Mouse (Mus musculus) embryonic facial prominence, embryonic 15.5 days (tissue): Measurements from ENCODE around the gene Iqcn. TPM values are rescaled to one million over a fixed set of nuclear protein-coding genes. Genes with fewer than 3 reads are reported as not detected.
A peak's percentile ranks its signal among the peaks of the same experiment; 100 is the strongest.

ENCODE experiments used
- ATAC-seq: fragments of 200-750 bp; cut with Nextera tagmentation; 2 replicates; pipeline ENCODE4 v1.8.0; 2017; ENCODE audit warnings: low read depth, moderate TSS enrichment; ENCODE audit not compliant: insufficient number of reproducible peaks, low FRiP score, low TSS enrichment
- H3K27ac ChIP-seq: fragments of 300-500 bp; sonication (generic); replicated peaks from 2 replicates; pipeline ENCODE4 v1.5.1; 2015; ENCODE audit warnings: mild to moderate bottlenecking, inconsistent platforms
- H3K27me3 ChIP-seq: fragments of 300-500 bp; sonication (generic); 2 replicates; pipeline ENCODE4 v1.6.1; 2015; ENCODE audit warnings: inconsistent platforms
- H3K36me3 ChIP-seq: fragments of 300-500 bp; sonication (generic); 2 replicates; pipeline ENCODE4 v1.6.1; 2015; ENCODE audit warnings: mild to moderate bottlenecking, inconsistent platforms
- H3K4me1 ChIP-seq: fragments of 300-500 bp; sonication (generic); 2 replicates; pipeline ENCODE4 v1.6.1; 2015; ENCODE audit warnings: inconsistent platforms
- H3K4me2 ChIP-seq: fragments of 300-500 bp; sonication (generic); replicated peaks from 2 replicates; pipeline ENCODE4 v1.6.1; 2015; ENCODE audit warnings: mild to moderate bottlenecking, inconsistent platforms
- H3K4me3 ChIP-seq: fragments of 300-500 bp; sonication (generic); replicated peaks from 2 replicates; pipeline ENCODE4 v1.5.1; 2015; ENCODE audit warnings: mild to moderate bottlenecking, inconsistent platforms
- H3K9ac ChIP-seq: fragments of 300-500 bp; sonication (generic); 2 replicates; pipeline ENCODE4 v1.6.1; 2015; ENCODE audit warnings: inconsistent platforms
- H3K9me3 ChIP-seq: fragments of 300-500 bp; sonication (generic); replicated peaks from 2 replicates; pipeline ENCODE4 v1.6.1; 2016; ENCODE audit warnings: inconsistent platforms
- WGBS: fragments of 180-500 bp; shearing (Covaris S2); methylation state at CpG from one replicate; pipeline ENCODE4 v1.1.7; 2015; 5-methylcytosine and 5-hydroxymethylcytosine counted together
- polyA plus RNA-seq: library from polyadenylated mRNA; unstranded; fragments of >200 nt; fragmentation: Nextera tagmentation; extraction: Ambion mirVana; gene quantifications from 2 replicates; pipeline ENCODE4 v1.2.1, GENCODE M21; 2015

The Iqcn gene
- polyA plus RNA-seq, 1 experiment from 2014 or later = 0.03 TPM

- Histone ChIP-seq H3K9ac (no peak overlapping the region), H3K27ac (no peak overlapping the region; the same call in 1 of the 2 replicates), H3K4me1 (peaks cover 30% of the 10 kb centered on the region), H3K36me3 (peaks cover 30% of the 10 kb centered on the region), H3K27me3 (no peaks in the 10 kb centered on the region), H3K9me3 (no peaks in the 10 kb centered on the region), H3K4me3 (no peak overlapping the region), H3K4me2 (no peak overlapping the region)
- ATAC-seq = no peak
- WGBS = 81% methylated on average over 4 of the region's 4 CpGs
Measured at GRCm38 (mm10) chr8:70679404-70679803, 23.9 kb upstream of the Iqcn start.

- Histone ChIP-seq H3K4me3 (no peak overlapping the region), H3K9me3 (no peaks in the 10 kb centered on the region), H3K36me3 (peaks cover 30% of the 10 kb centered on the region), H3K27me3 (no peaks in the 10 kb centered on the region), H3K4me1 (peaks cover 26% of the 10 kb centered on the region), H3K9ac (no peak overlapping the region), H3K4me2 (no peak overlapping the region), H3K27ac (0 out of 2 replicates have a peak overlapping the region, but pooled peaks have one; percentile 0)
- no peak for ATAC-seq
- 67% methylated on average over 3 of the region's 3 CpGs for WGBS
Measured at GRCm38 (mm10) chr8:70680039-70680438, 23.2 kb upstream of the Iqcn start.

- H3K4me1 ChIP-seq = peaks cover 22% of the 10 kb centered on the region
- no peaks in the 10 kb centered on the region for H3K9me3 ChIP-seq
- no peak overlapping the region for H3K9ac ChIP-seq
- no peak overlapping the region for H3K4me3 ChIP-seq
- H3K36me3 ChIP-seq = peaks cover 30% of the 10 kb centered on the region
- 49% methylated on average over 3 of the region's 3 CpGs for WGBS
- H3K27ac ChIP-seq = peak overlapping the region; percentile 69
- H3K27me3 ChIP-seq = no peaks in the 10 kb centered on the region
- no peak for ATAC-seq
- H3K4me2 ChIP-seq = no peak overlapping the region
Measured at GRCm38 (mm10) chr8:70681410-70681809, 21.8 kb upstream of the Iqcn start.

GRCm38 (mm10) chr8:70682193-70682592 is 21.1 kb upstream of the Iqcn start:
- peaks cover 30% of the 10 kb centered on the region for H3K36me3 ChIP-seq
- H3K9ac ChIP-seq = 0 out of 2 replicates have a peak overlapping the region, but pooled peaks have one; percentile 7
- peak overlapping the region; percentile 69 for H3K27ac ChIP-seq
- no peaks in the 10 kb centered on the region for H3K9me3 ChIP-seq
- 2% methylated on average over 19 of the region's 19 CpGs for WGBS
- peak overlapping the region; percentile 17; the same call in 1 of the 2 replicates for H3K4me3 ChIP-seq
- H3K4me2 ChIP-seq = peak overlapping the region; percentile 44
- peak; percentile 68 for ATAC-seq
- H3K27me3 ChIP-seq = no peaks in the 10 kb centered on the region
- H3K4me1 ChIP-seq = peaks cover 22% of the 10 kb centered on the region

GRCm38 (mm10) chr8:70682692-70683091 is 20.6 kb upstream of the Iqcn start:
- H3K4me2 ChIP-seq = peak overlapping the region; percentile 44
- peaks cover 22% of the 10 kb centered on the region for H3K4me1 ChIP-seq
- H3K4me3 ChIP-seq = peak overlapping the region; percentile 17; the same call in 1 of the 2 replicates
- WGBS = 54% methylated on average over 3 of the region's 3 CpGs
- H3K9ac ChIP-seq = no peak overlapping the region
- no peaks in the 10 kb centered on the region for H3K27me3 ChIP-seq
- no peaks in the 10 kb centered on the region for H3K9me3 ChIP-seq
- peak overlapping the region; percentile 69 for H3K27ac ChIP-seq
- no peak for ATAC-seq
- peaks cover 25% of the 10 kb centered on the region for H3K36me3 ChIP-seq

- ATAC-seq = no peak
- Histone ChIP-seq H3K4me3 (no peak overlapping the region), H3K36me3 (peaks cover 9% of the 10 kb centered on the region; the same call in 1 of the 2 replicates), H3K4me1 (peaks cover 22% of the 10 kb centered on the region), H3K27me3 (no peaks in the 10 kb centered on the region), H3K9me3 (no peaks in the 10 kb centered on the region), H3K27ac (no peak overlapping the region), H3K9ac (no peak overlapping the region), H3K4me2 (no peak overlapping the region)
- WGBS = 58% methylated on average over 7 of the region's 7 CpGs
Measured at GRCm38 (mm10) chr8:70684291-70684690, 19.0 kb upstream of the Iqcn start.

- no peak overlapping the region for H3K4me3 ChIP-seq
- no peaks in the 10 kb centered on the region for H3K36me3 ChIP-seq
- WGBS = 80% methylated on average over 8 of the region's 8 CpGs
- H3K27me3 ChIP-seq = no peaks in the 10 kb centered on the region
- no peak overlapping the region for H3K9ac ChIP-seq
- H3K27ac ChIP-seq = no peak overlapping the region
- H3K4me1 ChIP-seq = peaks cover 25% of the 10 kb centered on the region
- no peaks in the 10 kb centered on the region for H3K9me3 ChIP-seq
- ATAC-seq = no peak
- no peak overlapping the region for H3K4me2 ChIP-seq
Measured at GRCm38 (mm10) chr8:70687576-70687975, 15.7 kb upstream of the Iqcn start.

- ATAC-seq = no peak
- Histone ChIP-seq H3K27ac (no peak overlapping the region), H3K4me3 (no peak overlapping the region), H3K36me3 (no peaks in the 10 kb centered on the region), H3K9ac (no peak overlapping the region), H3K9me3 (no peaks in the 10 kb centered on the region), H3K27me3 (no peaks in the 10 kb centered on the region), H3K4me2 (no peak overlapping the region), H3K4me1 (peaks cover 24% of the 10 kb centered on the region)
- WGBS = 88% methylated on average over 3 of the region's 3 CpGs
Measured at GRCm38 (mm10) chr8:70688136-70688535, 15.1 kb upstream of the Iqcn start.

GRCm38 (mm10) chr8:70689892-70690390 is 13.3 kb upstream of the Iqcn start:
- Histone ChIP-seq H3K9me3 (no peaks in the 10 kb centered on the region), H3K27ac (no peak overlapping the region; the same call in 1 of the 2 replicates), H3K36me3 (no peaks in the 10 kb centered on the region), H3K4me1 (peaks cover 25% of the 10 kb centered on the region), H3K27me3 (no peaks in the 10 kb centered on the region), H3K4me3 (no peak overlapping the region), H3K9ac (no peak overlapping the region), H3K4me2 (no peak overlapping the region)
- WGBS = 48% methylated on average over 5 of the region's 5 CpGs
- no peak for ATAC-seq

GRCm38 (mm10) chr8:70691230-70691629 is 12.0 kb upstream of the Iqcn start:
- 56% methylated on average over 4 of the region's 4 CpGs for WGBS
- Histone ChIP-seq H3K36me3 (no peaks in the 10 kb centered on the region), H3K4me2 (peak overlapping the region; percentile 61), H3K27me3 (no peaks in the 10 kb centered on the region), H3K9me3 (no peaks in the 10 kb centered on the region), H3K4me1 (peaks cover 38% of the 10 kb centered on the region), H3K27ac (peak overlapping the region; percentile 78), H3K9ac (no peak overlapping the region), H3K4me3 (peak overlapping the region; percentile 39)
- no peak for ATAC-seq

- Histone ChIP-seq H3K27me3 (no peaks in the 10 kb centered on the region), H3K4me3 (peak overlapping the region; percentile 39), H3K4me2 (peak overlapping the region; percentile 61), H3K27ac (peak overlapping the region; percentile 78), H3K9ac (peak overlapping the region; percentile 23), H3K4me1 (peaks cover 43% of the 10 kb centered on the region), H3K36me3 (no peaks in the 10 kb centered on the region), H3K9me3 (no peaks in the 10 kb centered on the region)
- 2% methylated on average over 20 of the region's 20 CpGs for WGBS
- ATAC-seq = peak; percentile 64; the same call in 1 of the 2 replicates
Measured at GRCm38 (mm10) chr8:70691727-70692231, 11.5 kb upstream of the Iqcn start.

GRCm38 (mm10) chr8:70693636-70694035 is 9.6 kb upstream of the Iqcn start:
- Histone ChIP-seq H3K4me2 (no peak overlapping the region), H3K36me3 (no peaks in the 10 kb centered on the region), H3K9me3 (no peaks in the 10 kb centered on the region), H3K4me3 (no peak overlapping the region), H3K9ac (no peak overlapping the region), H3K4me1 (peaks cover 58% of the 10 kb centered on the region), H3K27ac (no peak overlapping the region), H3K27me3 (no peaks in the 10 kb centered on the region)
- WGBS = 65% methylated on average over 5 of the region's 5 CpGs
- no peak for ATAC-seq
